Mouse (Mus musculus): ENCODE results near the gene Slc17a9. TPM values are rescaled to one million over a fixed set of nuclear protein-coding genes. Genes with fewer than 3 reads are reported as not detected.

Slc17a9 gene
- polyA plus RNA-seq, 1 experiment from 2014 or later = 4.3 TPM

DNA sequence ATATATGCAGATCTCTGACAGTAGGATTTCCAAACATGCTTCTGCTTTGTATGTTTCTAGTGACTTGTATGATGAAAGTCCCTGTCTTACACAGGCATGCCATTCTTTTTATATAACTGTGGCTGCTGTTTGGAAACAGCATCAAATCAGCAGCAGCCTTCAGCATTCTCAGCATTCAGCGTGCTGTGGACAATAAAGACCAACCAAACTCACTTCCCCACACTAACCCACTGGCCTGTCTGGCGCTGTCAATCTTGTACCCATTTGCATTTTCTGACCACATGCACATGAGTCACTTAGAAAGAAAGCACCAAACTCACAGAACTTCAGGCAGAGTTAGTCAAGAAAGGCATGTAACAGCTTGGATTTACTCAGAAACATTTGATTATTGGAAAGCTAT is 29.9 kb upstream of the Slc17a9 start:
- no peak overlapping the region for H3K9ac ChIP-seq (ENCODE audit: low read depth, low read length)
- H3K27me3 ChIP-seq (replicated peaks; ENCODE audit: control insufficient read depth, insufficient read depth, low read length) = no peaks in the 10 kb centered on the region
- H3K9me3 ChIP-seq (ENCODE audit: control insufficient read depth, low read length) = no peaks in the 10 kb centered on the region
- no peak for ATAC-seq (replicated peaks; ENCODE audit: low FRiP score)
- H3K4me2 ChIP-seq = no peak overlapping the region
- no peak for DNase-seq (ENCODE audit: low spot score)
- H3K4me3 ChIP-seq (ENCODE audit: low read depth, low read length) = no peak overlapping the region
- H3K36me3 ChIP-seq (ENCODE audit: control insufficient read depth, insufficient read depth, low read length) = peaks cover 3% of the 10 kb centered on the region; the same call in 1 of the 2 replicates
- WGBS = 64% methylated on average over 2 of the region's 2 CpGs
- H3K4me1 ChIP-seq (replicated peaks; ENCODE audit: control insufficient read depth, insufficient read depth, low read length) = peaks cover 20% of the 10 kb centered on the region
- H3K27ac ChIP-seq (ENCODE audit: low read depth, low read length) = no peak overlapping the region

DNA sequence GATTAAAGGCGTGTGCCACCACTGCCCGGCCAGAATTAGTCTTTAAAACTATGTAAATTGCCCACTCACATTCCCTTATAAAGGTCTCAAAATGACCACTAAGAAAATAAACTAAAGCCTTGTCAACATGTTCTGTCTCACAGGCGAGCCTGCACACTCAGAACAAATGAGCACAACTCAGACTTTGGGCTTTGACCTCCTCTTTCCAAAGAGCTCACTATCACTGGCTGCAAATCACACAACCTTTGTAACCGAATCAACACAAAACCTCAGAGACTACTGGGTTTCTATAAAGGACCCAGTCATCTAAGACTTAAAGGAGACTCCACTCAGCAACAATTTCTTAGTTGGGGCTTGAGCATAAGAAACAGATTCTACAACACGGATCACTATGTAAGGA is 24.6 kb upstream of the Slc17a9 start:
- Histone ChIP-seq H3K9me3 (ENCODE audit: control insufficient read depth, low read length) (no peaks in the 10 kb centered on the region), H3K27ac (ENCODE audit: low read depth, low read length) (peak overlapping the region; percentile 94), H3K9ac (ENCODE audit: low read depth, low read length) (peak overlapping the region; percentile 99), H3K4me3 (ENCODE audit: low read depth, low read length) (peak overlapping the region; percentile 88), H3K4me2 (peak overlapping the region; percentile 99), H3K4me1 (replicated peaks; ENCODE audit: control insufficient read depth, insufficient read depth, low read length) (peaks cover 50% of the 10 kb centered on the region), H3K36me3 (ENCODE audit: control insufficient read depth, insufficient read depth, low read length) (no peaks in the 10 kb centered on the region), H3K27me3 (replicated peaks; ENCODE audit: control insufficient read depth, insufficient read depth, low read length) (no peaks in the 10 kb centered on the region)
- no peak for DNase-seq (ENCODE audit: low spot score)
- WGBS = 66% methylated on average over 5 of the region's 5 CpGs
- ATAC-seq (replicated peaks; ENCODE audit: low FRiP score) = no peak

DNA sequence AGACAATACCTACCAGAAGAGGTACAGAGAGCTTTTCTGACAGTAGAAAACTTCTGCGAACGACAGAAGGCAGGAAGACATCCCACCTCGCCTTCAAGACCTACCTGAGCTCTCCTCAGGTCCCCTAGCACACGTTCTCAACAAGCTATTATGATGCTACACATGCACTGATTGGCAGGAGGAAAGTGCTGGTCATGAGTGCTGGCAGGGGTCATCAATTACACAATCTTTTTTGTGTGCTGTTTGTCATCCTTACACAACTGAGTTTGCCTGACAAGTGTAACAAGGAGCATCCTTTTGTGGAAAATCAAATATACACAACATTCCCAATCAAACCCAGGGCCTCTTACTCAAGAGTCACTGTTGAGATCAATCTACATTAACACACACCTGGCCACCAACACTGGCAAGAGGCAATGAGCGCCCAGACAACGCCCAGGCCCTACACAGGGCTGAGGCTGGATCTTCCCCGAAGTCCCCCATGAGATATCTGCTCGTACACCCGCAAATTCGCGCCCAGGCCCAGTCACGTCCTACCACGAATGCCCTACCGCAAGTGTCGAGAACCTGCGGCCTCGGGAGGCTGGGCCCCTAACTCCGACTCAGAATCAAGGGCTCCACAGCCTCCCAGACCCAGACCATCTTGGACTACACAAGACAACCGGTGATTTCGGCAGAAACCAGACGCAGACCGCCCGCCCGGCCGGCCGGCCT is 23.9 kb upstream of the Slc17a9 start:
- 3% methylated on average over 26 of the region's 26 CpGs for WGBS
- peak; percentile 22 for ATAC-seq (replicated peaks; ENCODE audit: low FRiP score)
- Histone ChIP-seq H3K4me1 (replicated peaks; ENCODE audit: control insufficient read depth, insufficient read depth, low read length) (peaks cover 50% of the 10 kb centered on the region), H3K27ac (ENCODE audit: low read depth, low read length) (peak overlapping the region; percentile 94), H3K36me3 (ENCODE audit: control insufficient read depth, insufficient read depth, low read length) (no peaks in the 10 kb centered on the region), H3K9me3 (ENCODE audit: control insufficient read depth, low read length) (no peaks in the 10 kb centered on the region), H3K9ac (ENCODE audit: low read depth, low read length) (peak overlapping the region; percentile 99), H3K4me2 (peak overlapping the region; percentile 99), H3K4me3 (ENCODE audit: low read depth, low read length) (peak overlapping the region; percentile 88), H3K27me3 (replicated peaks; ENCODE audit: control insufficient read depth, insufficient read depth, low read length) (no peaks in the 10 kb centered on the region)
- no peak for DNase-seq (ENCODE audit: low spot score)

DNA sequence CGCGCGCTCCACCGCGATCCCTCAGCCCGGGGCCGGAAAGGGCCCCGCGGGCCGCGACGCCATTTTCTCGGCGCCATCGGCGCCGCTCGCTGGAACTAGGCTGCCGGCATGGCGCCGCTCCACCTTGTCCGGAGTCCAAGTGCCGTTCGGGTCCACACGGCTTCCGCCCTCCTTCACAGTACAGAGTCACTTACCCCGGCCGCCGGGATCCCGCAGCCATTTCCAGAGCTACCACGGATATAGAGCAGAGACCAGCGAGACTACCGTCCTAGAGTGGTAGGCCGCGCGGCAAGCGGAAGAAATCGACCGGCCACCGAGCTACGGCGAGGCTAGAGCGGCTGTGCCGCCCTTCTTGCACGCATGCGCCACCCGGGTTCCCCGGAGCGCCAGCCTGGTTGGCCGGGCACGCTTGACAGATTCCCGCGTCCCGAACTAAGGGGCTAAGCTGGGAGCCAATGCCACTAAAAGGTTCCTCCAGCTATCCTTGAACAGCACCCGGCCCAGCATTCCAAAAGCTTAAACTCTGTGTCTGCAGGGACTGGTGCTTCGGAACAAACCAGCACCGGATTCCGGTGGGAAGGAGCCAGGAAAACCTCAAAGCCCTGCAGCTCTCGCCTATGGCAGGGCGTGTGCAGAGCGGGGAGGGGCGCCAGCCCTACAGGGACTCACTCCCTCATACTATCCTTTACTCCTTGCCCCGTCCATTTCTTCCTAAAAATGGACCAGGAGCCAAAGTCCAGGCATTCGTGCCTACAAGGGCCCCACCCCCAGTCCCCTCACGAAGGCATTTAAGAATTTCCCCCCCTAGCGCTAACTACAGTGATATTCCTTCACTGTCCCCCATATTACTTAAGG is 23.1 kb upstream of the Slc17a9 start:
- Histone ChIP-seq H3K9ac (ENCODE audit: low read depth, low read length) (peak overlapping the region; percentile 99), H3K27me3 (replicated peaks; ENCODE audit: control insufficient read depth, insufficient read depth, low read length) (no peaks in the 10 kb centered on the region), H3K27ac (ENCODE audit: low read depth, low read length) (peak overlapping the region; percentile 94), H3K36me3 (ENCODE audit: control insufficient read depth, insufficient read depth, low read length) (no peaks in the 10 kb centered on the region; the same call in 1 of the 2 replicates), H3K4me3 (ENCODE audit: low read depth, low read length) (peak overlapping the region; percentile 88), H3K4me1 (replicated peaks; ENCODE audit: control insufficient read depth, insufficient read depth, low read length) (peaks cover 50% of the 10 kb centered on the region), H3K9me3 (ENCODE audit: control insufficient read depth, low read length) (no peaks in the 10 kb centered on the region), H3K4me2 (peak overlapping the region; percentile 99)
- ATAC-seq (replicated peaks; ENCODE audit: low FRiP score) (peak; percentile 91), DNase-seq (ENCODE audit: low spot score) (peak; percentile 86)
- under 1% methylated on average over 66 of the region's 66 CpGs for WGBS

DNA sequence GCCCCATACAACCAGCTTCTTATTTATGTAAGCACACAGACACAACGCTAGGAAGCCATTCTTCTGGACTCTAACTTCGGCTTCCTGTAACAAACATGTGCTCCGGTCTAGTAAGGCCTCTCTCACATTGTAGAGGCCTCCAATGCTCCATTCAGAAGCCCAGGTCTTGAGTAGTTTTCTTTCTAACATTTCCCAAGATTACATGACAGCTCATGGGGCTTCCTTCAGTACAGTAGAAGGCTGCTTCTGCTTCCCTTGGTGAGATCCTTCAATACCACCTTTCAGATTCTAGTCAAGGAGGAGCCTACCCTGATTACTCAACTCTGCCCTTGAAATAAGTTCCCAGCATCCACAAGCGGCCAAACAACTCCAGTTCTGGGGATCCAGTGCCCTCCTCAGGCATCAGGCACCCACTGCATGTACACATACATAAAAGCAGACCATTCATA is 22.3 kb upstream of the Slc17a9 start:
- WGBS = 29% methylated on average over 4 of the region's 4 CpGs
- no peaks in the 10 kb centered on the region for H3K27me3 ChIP-seq (replicated peaks; ENCODE audit: control insufficient read depth, insufficient read depth, low read length)
- H3K9me3 ChIP-seq (ENCODE audit: control insufficient read depth, low read length) = no peaks in the 10 kb centered on the region
- DNase-seq (ENCODE audit: low spot score) = no peak
- no peak for ATAC-seq (replicated peaks; ENCODE audit: low FRiP score)
- H3K4me2 ChIP-seq = peak overlapping the region; percentile 99
- peaks cover 53% of the 10 kb centered on the region for H3K4me1 ChIP-seq (replicated peaks; ENCODE audit: control insufficient read depth, insufficient read depth, low read length)
- H3K9ac ChIP-seq (ENCODE audit: low read depth, low read length) = peak overlapping the region; percentile 99
- H3K36me3 ChIP-seq (ENCODE audit: control insufficient read depth, insufficient read depth, low read length) = peaks cover 1% of the 10 kb centered on the region; the same call in 1 of the 2 replicates
- peak overlapping the region; percentile 88 for H3K4me3 ChIP-seq (ENCODE audit: low read depth, low read length)
- peak overlapping the region; percentile 94 for H3K27ac ChIP-seq (ENCODE audit: low read depth, low read length)

DNA sequence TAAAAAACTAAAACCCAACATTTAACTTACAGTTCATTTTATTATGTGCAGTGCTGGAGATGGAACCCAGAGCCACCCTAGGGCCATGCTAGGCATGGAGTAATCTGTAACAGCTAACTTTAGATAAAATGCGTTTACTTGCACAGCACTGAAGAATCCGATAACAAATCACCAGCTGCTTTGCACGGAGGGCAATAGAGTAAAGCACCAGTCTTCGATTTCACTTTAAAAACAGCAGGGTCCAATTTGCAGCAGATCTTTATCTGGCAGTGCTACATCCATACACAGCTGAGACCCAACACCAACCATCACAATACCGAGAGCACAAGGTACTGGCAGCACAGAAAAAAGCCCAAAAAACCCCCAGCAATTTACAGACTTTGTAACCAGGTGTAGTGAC is 21.9 kb upstream of the Slc17a9 start:
- H3K27me3 ChIP-seq (replicated peaks; ENCODE audit: control insufficient read depth, insufficient read depth, low read length) = no peaks in the 10 kb centered on the region
- no peaks in the 10 kb centered on the region for H3K9me3 ChIP-seq (ENCODE audit: control insufficient read depth, low read length)
- peak; percentile 25; the same call in 1 of the 2 replicates for ATAC-seq (replicated peaks; ENCODE audit: low FRiP score)
- peak overlapping the region; percentile 15; the same call in 1 of the 2 replicates for H3K4me3 ChIP-seq (ENCODE audit: low read depth, low read length)
- peaks cover 54% of the 10 kb centered on the region for H3K4me1 ChIP-seq (replicated peaks; ENCODE audit: control insufficient read depth, insufficient read depth, low read length)
- 63% methylated on average over 5 of the region's 5 CpGs for WGBS
- DNase-seq (ENCODE audit: low spot score) = no peak
- H3K27ac ChIP-seq (ENCODE audit: low read depth, low read length) = peak overlapping the region; percentile 94
- H3K4me2 ChIP-seq = peak overlapping the region; percentile 99
- H3K36me3 ChIP-seq (ENCODE audit: control insufficient read depth, insufficient read depth, low read length) = peaks cover 2% of the 10 kb centered on the region; the same call in 1 of the 2 replicates
- H3K9ac ChIP-seq (ENCODE audit: low read depth, low read length) = peak overlapping the region; percentile 99; the same call in 1 of the 2 replicates

DNA sequence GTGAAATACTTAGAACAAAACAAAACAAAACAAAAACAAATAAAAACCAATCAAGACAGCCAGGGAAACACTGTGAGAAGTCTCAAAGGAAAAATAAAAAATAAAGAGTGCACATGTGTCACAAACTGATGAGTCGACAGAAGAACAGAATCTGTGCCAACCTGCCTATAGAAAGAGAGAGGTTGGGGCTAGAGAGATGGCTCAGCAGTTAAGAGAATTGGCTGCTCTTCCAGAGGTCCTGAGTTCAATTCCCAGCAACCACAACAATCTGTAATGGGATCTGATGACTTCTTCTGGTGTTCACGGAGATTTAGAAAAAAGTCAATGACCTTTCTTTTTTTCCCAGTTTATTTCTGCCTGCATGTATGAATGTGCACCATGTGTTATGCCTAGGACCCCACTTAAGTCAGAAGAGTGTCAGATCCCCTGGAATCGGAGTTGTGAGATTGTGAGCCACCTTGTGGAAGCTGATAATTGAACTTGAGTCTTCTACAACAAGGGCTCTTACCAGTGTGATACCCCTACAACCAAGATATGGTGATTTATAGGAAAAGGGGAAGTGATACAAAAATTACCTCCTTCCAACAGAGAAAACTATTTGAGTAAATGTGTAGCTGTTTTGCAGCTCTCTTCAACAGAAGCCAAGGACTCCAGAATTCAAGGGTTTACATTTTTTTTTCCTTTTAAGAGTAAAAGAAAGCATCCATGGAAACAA is 21.3 kb upstream of the Slc17a9 start:
- peaks cover 55% of the 10 kb centered on the region for H3K4me1 ChIP-seq (replicated peaks; ENCODE audit: control insufficient read depth, insufficient read depth, low read length)
- WGBS = 67% methylated on average over 3 of the region's 3 CpGs

DNA sequence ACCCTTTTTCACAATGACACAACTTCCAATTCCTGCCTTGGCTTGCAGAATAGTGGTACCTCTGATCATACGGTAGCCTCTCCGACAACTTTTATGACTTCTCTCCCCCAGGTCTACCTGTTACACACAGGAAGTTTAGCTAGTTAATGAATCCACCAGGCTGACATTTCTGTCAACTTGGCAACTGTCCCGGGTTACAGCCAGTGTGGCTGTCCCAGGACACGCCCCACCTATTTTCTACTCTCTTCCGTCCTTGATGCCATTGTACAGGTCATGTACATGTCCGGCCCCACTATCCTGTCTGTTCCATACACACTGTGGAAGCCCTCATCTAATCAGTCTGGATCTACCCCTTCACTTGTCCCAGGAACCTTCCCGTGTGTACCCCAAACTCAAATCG is 20.5 kb upstream of the Slc17a9 start:
- H3K36me3 ChIP-seq (ENCODE audit: control insufficient read depth, insufficient read depth, low read length) = peaks cover 2% of the 10 kb centered on the region; the same call in 1 of the 2 replicates
- no peaks in the 10 kb centered on the region for H3K9me3 ChIP-seq (ENCODE audit: control insufficient read depth, low read length)
- H3K4me3 ChIP-seq (ENCODE audit: low read depth, low read length) = no peak overlapping the region
- no peaks in the 10 kb centered on the region for H3K27me3 ChIP-seq (replicated peaks; ENCODE audit: control insufficient read depth, insufficient read depth, low read length)
- H3K4me2 ChIP-seq = no peak overlapping the region
- H3K4me1 ChIP-seq (replicated peaks; ENCODE audit: control insufficient read depth, insufficient read depth, low read length) = peaks cover 52% of the 10 kb centered on the region
- DNase-seq (ENCODE audit: low spot score) (no peak), ATAC-seq (replicated peaks; ENCODE audit: low FRiP score) (no peak)
- H3K9ac ChIP-seq (ENCODE audit: low read depth, low read length) = no peak overlapping the region
- 0 out of 2 replicates have a peak overlapping the region, but pooled peaks have one; percentile 1 for H3K27ac ChIP-seq (ENCODE audit: low read depth, low read length)
- 81% methylated on average over 8 of the region's 8 CpGs for WGBS

More for the DNA sequence above, 21.3 kb upstream of the Slc17a9 start:
- DNase-seq (ENCODE audit: low spot score) = no peak
- Histone ChIP-seq H3K36me3 (ENCODE audit: control insufficient read depth, insufficient read depth, low read length) (peaks cover 2% of the 10 kb centered on the region; the same call in 1 of the 2 replicates), H3K27me3 (replicated peaks; ENCODE audit: control insufficient read depth, insufficient read depth, low read length) (no peaks in the 10 kb centered on the region), H3K4me2 (peak overlapping the region; percentile 99), H3K27ac (ENCODE audit: low read depth, low read length) (peak overlapping the region; percentile 94; the same call in 1 of the 2 replicates), H3K9ac (ENCODE audit: low read depth, low read length) (no peak overlapping the region), H3K9me3 (ENCODE audit: control insufficient read depth, low read length) (no peaks in the 10 kb centered on the region), H3K4me3 (ENCODE audit: low read depth, low read length) (peak overlapping the region; percentile 15; the same call in 1 of the 2 replicates)
- ATAC-seq (replicated peaks; ENCODE audit: low FRiP score) = no peak

Data from liver, embryonic 11.5 days (tissue).